Mouse (Mus musculus) left cerebral cortex, adult 18-20 months (tissue): ENCODE measurements around the gene Sbno2. TPM values are rescaled to one million over a fixed set of nuclear protein-coding genes. Genes with fewer than 3 reads are reported as not detected.

ENCODE experiments used
- DNase-seq, 2 experiments: peaks; one replicate each; pipeline ENCODE4 v3.0.0; 2021 to 2022; ENCODE audit warnings: low spot score in 2 of 2, mixed read lengths in 1 of 2
- total RNA-seq, 2 experiments: library from RNA; stranded (reverse); gene quantifications; 2 replicates each; pipeline ENCODE4 v1.2.3; 2021

Gene Sbno2
- total RNA-seq, 2 experiments from 2014 or later, result 16.8 to 18.8 TPM

DNA sequence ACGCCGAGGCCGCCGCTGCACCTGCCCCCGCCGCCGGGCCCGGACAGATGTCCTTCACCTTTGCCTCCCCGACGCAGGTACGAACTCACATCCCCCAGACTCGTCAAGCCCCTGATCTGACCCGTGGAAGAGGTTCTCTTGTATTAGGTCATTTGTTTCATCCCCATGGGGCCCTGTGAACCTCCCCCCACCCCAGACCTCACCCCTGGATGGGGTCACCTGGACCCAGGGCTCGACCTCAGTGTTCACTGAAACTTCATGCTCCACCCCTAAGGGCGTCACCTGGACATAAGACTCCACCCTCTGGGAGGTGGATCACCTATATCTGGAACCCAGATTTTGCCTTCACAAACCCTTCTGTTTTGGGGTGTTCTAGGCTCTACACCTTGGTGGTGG, 37.2 kb upstream of the Sbno2 start:
- no peak for DNase-seq

DNA sequence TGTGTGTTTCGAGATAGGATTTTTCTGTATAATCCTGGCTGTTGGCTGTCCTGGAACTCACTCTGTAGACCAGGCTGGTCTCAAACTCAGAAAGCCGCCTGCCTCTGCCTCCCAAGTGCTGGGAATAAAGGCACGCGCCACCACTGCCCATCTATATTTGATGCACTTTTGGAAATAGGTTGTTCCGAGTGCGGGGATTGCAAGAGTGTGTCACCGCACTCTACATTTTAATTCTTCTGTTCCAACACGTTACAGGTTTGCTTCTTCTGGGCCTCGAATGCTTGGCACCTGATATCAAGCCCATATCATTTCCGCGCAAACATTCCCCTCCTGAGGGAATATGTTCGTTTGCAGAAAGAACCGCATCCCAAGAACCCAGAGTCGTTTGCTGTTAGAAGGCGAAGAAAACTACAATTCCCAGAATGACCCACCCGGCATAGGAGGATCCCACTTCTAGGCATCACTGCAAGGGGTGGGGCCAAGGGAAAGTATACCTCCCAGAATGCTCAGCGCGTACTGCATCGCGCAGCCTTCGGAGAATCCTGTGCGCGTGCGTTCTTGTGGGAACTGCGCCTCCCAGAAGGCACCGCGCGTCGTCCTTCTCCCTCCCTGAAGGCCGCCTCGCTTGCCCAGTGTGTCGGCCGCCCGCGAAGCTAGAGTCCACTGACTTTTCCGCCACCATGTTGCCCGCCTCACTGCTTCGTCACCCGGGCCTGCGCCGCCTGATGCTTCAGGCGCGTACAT, 36.6 kb upstream of the Sbno2 start:
- peak; percentile 94 for DNase-seq

DNA sequence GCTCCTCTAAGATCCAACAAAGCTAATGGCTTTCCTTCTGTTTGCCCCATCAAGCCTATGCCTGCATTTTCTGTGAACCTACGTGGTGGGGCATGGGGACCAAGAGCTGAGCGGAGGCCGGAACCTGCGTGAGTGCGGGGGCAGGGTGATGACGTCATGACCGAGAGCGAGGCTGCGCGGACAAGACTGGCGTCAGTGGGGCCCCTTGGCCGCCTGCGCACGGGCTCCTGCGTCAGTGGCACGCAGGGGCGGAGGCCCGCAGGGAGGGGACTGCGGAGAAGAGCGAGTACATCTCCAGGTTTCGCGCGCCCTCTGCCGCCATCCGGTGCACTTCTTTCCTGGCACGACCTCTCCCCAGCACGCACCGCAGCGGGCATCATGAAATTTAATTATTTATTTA, 35.9 kb upstream of the Sbno2 start:
- DNase-seq, result peak; percentile 98

DNA sequence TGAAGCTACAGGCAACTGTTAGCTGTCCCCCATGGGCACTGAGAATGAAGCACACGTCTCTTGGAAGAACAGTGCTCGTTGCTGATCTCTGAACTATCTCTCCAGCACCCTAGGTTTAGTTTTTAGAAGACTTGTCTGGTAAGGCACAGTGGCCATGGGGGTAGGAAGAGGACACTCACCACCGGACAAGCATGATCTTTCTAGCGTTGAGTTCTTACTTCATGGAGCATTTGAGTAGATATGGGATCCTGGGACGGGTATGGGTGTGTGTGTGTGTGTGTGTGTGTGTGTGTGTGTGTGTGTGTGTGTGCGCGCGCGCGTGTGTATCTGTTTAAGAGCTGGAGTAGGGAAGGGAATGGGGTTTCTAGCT, 35.3 kb upstream of the Sbno2 start, which contains the start of gene Cbarp:
Gene Cbarp (minus strand): TSS at position 170 of the 370 bp plus-strand sequence.
- DNase-seq, result no peak

DNA sequence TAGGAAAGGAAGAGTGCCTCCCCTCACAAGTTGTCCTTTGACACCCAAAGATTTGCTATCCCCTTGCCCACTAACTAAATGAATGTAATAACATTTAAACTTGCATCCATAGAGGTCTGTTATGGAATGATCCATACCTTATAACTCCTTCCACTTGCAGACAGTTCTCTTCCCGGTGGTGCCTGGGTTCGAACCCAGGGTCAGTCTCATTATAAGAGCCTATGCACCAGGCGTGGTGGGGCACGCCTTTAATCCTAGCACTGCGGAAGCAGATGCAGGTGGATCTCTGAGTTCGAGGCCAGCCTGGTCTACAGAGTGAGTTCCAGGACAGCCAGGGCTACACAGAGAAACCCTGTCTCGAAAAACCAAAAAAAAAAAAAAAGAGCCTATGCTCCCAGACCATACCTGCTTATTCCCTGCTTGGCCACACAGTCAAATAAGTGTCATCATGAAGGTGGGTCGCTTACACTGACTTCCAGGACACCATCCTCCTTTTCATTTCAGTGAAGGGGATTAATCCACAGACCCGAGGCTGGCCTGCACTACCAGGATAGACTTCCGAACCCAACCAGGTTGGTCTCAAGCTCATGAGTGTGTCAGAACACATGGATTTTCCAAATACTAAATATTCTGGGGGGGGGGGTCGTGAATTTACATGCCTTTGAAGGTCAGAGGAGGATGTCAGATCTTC, 34.7 kb upstream of the Sbno2 start:
- DNase-seq, result no peak

DNA sequence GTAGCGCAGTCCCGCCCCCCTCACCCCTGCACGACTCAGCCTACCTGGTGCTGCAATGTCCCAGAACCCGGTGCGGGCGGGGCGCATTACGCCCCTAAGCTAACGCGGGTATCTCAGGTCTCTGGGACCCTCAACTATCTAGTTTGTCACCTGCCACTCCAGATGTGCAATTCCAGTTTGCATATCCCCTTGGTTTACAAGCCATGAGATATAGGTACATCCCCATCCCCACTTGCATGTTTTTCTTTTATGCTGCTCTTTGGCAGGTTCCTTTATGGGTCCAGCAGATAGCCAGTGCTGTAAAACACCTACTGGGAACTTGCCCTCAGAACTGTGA, 34.0 kb upstream of the Sbno2 start:
- no peak for DNase-seq

DNA sequence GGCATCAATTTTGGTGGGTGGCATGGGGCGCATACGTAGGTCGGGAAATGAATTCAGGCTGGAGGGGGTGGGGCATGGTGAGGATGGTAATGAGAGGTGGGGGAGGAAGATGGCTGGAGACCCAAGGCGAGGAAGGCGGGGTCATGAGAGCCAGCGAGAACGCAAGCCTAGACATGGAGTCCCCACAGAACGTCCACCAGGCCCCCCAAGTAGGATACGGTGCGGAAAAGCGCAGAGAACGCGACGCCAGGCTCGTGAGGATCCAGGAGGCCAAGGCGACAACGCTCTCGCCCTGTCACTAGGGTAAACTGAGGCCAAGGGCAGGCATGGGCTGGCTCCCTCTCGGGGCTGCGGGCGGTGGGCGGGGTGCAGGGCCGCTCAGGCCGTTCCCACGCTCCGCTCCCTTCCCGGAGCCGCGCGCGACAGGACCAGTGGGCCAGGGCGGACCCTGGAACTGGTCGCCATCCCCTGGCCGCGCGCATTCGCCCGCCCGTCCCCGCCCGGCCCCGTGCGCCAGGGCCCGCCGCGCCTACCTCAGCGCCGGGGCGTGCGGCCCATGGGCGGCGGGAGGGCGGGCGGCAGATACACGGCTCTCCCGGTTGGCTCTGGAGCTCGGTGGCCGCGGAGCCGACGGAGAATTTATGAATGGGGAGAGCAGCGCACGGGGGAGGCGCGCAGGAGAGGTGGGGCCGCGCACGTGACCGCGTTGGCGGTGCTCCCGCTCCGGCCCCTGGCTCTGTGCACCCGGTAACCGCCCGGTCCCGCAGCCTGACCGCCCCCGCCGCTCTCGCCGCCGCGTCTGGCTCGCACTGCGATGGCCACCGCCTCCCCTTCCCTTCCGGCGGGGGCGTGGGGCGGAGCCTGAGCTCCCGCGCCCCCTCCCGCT, 33.4 kb upstream of the Sbno2 start, which contains the start of gene Atp5d:
Gene Atp5d (plus strand): TSS at position 80 of the 886 bp plus-strand sequence.
- peak; percentile 74 to 84 for DNase-seq

DNA sequence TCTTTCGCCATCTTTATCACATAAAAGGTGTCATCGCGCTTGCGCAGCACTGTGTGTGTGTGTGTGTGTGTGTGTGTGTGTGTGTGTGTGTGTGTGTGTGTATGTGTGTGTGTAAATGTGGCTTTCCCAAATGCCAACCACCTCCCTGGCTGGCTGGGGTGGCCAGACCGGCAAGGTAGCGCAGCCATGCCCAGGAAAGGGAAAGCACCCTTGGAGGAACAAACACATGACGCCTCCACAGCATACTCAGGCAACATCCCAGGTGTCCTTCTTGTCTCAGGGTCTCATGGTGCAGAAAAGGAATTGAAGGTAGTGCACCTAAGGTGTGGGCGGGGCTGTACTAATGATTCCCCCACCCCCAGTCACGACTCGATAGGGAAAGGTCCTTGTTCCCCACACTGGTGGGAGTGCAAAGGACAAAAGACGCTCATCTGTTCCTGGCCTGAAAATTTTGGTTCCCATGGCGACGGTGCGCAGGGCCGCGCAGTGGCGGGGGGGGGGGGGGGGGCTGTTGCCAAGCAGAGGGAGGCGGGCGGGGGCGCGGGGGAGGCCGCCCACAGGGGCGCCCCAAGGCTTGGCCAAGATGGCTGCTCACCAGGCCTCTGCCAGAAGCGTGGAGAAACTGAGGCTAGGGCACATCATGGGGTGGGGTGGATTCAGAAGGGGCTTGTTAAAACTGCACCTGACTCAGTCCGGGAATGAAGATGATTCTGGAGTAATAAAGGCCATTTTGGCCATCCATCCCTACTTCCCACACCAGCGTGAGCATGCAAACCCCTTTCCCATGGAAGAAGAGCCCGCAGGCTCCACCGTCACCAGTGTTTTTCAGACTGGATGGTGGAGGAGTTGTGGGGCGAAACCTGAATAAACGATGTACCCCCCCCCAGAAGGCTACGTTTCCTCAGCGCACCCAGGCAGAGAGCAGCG, 32.5 kb upstream of the Sbno2 start:
- DNase-seq, result peak in 1 of 2 experiments; percentile 63

DNA sequence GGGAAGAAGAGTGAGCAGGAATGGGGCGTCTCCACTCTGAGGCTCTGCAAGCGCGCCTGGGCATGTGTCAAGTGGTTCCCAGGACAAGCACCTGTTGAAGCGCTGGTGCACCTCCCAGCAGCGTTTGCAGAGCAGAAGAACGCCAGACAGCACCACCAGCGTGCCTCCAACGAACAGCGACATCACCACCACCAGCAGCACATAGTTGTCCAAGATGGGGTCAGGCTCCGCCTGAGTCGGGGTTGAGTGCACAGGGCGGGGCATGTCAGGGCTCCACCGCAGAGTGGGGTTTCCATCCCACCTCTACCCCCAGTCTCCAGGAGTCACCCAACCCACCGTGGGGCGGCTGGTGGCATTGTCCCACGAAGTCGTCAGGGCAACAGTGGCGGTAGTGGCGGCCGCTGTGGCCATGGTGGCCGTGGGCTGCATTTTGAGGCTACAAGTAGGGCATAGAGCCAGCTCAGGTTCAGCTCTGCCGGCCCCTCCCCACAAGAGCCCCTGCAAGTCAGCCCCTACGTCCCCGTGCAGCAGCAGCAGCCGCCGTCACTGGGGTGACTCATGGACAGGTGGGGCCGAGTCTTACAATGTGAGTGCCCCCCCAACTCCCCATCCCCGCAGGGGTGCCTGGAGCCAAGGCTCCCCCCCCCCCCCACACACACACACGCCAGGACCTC, 31.7 kb upstream of the Sbno2 start:
- peak in 1 of 2 experiments; percentile 44 for DNase-seq

DNA sequence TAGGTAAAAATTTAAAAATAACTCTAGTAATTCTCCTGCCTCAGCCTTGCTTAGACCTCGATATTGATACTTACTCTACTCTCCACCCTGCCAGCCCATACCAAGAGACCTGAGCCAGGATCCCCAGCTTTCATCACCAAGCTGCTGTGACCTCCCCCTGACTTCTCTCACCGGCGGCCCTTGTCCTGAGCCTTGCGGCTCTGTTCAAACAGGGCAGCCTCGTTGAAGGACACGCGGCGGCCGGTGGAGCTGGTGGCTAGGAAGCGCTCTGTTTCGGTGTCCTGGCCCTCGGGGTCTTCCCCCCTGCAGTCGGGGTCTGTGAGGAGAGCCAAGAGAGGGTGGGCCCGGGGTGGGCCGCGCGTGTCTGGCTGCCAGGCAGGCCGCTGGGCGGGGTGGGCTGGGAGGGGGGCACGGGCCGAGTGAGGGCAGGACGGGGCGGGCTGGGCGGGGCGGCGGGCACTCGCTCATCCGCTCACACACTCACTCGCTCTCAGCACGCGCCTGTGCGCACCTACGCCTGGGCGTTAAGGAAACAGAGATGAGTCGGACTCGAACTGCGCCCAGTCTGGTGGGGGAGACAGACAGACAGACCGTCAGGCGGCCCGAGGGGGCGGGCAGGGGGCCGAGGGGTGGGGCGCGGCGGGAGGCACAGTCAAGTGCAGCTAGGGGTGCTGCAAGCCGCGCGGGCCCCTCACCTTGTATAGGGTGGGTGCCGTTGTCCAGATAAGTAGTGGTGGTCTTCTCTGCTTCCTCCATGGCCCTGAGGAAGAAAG, 31.0 kb upstream of the Sbno2 start:
- no peak for DNase-seq

DNA sequence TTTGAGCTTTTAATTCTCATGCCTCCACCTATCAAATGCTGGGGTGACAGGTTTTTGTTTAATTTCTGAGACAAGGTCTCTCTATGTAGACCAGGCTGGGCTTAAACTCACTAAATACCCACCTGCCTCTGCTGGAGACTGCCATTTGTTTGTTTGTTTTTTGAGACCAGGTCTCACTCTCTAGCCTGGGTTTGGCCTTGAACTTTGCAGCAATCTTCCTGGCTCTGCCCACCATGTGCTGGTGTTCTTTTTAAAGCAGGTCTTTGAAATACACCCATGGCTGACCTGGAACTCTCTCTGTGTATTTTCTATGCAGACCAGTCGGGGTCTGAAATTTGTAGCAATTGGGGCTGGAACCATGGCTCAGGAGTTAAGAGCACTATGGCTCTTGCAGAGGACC, 30.3 kb upstream of the Sbno2 start:
- no peak for DNase-seq

DNA sequence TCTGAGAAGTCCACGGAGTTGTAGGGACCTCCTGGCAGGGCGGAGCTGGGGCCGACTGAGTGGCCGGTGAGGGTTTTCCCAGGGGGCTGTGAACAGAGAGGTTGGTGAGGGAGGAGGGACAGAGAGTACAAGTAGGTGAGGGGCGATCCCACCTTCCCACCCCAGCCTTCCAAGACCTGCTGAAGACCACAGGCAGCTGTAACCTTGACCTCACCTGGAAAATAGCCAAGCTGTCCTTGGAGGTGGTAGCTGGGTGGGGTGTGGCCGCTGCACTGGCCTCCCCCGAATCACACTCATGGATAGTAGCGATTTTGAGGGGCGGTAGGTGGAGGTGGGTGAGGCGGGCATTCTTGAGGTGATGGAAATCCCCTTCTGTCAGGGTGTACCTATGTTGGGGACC, 29.8 kb upstream of the Sbno2 start:
- no peak for DNase-seq

DNA sequence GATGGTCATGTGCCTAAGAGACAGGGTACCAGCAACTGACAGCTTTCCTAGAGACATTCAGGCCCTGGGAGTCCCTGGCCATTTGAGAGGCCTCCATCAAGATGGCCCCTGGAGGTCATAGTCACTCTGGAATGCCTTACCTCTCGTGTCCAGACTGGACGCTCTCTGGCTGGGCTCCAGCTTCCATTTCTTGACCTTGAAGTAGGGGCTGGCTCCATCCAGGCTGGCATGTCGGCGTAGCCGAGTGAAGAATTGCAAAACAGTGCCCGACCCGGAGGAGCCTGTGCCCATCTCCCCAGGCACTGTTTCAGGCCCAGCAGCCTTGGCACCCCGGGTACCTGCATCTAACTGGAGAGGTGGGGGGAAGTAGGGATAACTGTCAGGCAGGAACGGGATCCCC, 29.1 kb upstream of the Sbno2 start:
- DNase-seq, result no peak

DNA sequence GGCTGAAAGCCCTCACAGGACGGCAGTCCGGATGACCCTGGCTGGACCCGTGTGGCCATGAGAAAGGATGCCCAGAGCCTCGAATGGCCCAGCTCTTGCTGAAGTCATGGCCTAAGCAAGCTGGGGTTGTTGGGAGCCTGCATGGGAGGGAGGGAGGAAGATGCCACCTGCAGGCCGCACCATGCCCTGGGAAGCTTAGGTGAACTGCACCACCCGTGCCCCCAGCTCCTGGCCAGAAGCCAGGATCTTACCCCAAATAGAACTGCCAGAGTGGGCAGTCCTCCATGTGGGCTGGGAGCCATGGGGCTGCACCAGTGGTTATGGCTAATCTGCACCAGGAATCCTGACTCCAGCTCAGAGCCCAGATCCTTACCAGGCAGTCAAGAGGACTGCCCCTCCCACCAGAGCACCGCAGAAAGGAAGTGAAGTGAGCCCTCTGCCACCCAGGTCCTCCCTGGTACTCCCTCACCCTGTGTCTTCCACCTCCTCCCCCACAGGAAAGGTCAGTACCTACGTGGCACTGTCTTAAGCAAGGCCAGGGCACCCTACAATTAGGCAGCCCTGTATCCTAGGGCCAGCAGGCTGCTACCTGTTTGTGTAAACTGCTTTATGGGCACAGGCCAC, 28.0 kb upstream of the Sbno2 start:
- DNase-seq, result peak in 1 of 2 experiments; percentile 32

DNA sequence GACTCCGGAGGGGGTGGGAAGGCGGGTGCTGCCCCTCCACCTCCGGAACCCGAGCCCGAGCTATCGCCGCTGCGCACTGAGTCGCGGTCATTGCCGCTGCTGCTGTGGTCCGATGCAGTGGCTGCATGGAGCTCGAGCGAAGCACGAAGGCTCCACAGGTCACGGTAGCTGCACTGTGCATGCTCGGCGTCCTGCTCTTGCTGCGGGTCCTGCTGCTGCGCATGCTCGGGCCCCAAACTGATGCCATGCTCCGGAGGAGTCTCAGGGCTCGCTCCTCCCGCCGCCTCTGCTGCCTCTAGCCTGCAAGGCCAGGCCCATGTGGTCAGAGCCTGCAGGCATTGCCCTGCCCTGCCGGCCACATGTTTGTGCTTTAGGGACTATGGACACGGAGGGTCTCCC, 26.6 kb upstream of the Sbno2 start:
- peak in 1 of 2 experiments; percentile 46 for DNase-seq

DNA sequence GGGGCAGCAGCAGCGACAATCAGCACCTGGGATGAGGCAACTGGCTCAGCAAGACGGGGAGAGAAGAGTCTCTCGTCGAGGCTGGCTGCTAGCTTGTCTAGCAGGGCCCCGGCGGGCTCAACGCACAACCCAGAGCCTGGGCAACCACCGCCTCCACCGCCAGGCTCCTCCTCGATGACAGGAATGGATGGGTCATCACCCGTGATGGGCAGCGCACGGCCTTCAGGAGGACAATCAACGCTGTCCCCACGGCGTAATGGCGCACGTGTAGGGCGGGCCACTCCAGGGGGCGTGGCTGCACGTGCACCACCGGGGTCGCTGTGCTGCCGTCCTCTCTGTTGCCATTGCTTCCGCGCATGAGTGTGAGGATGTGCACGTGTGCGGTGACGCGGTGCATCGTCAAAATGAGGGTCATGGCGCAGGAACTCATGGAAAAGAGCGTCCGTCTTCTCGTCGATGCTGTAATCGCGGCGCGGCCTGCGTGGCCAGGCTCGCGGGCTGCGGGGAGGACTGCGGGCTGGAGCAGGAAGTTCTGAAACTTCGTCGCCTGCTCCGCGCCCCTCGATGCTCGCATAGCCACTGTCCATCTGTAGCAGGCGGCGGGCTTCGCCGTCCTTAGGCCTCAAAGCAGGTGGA, 26.1 kb upstream of the Sbno2 start:
- peak in 1 of 2 experiments; percentile 62 for DNase-seq

DNA sequence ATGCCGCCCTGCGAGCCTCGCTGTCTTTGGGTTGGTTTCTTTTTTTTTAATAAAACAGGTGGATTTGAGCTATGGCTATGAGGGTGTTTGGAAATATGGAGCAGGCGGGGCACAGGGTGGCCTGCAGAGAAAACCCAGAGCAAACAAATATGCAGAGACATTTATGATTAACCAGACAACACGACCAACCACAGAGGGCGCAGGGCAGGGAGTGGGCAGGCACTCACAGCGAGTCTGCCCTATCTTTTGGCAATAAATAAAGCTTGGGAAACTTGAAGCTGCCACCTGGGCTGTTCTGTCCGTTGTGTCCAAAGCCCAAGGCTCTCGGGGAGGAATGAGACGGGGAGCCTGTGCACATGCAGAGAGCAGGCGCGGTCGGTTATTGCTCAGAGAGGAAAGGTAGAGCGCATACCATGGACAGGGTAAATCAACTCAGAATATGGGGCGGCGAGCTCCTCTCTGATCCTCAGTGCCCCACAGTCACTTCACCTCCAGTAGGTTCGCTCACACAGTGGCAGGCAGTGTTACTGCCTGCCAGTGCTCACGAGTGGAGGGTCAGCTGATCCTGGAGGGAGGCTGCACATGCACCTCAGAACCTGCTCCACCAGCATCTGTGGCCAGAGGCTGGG, 25.1 kb upstream of the Sbno2 start:
- peak in 1 of 2 experiments; percentile 27 for DNase-seq

DNA sequence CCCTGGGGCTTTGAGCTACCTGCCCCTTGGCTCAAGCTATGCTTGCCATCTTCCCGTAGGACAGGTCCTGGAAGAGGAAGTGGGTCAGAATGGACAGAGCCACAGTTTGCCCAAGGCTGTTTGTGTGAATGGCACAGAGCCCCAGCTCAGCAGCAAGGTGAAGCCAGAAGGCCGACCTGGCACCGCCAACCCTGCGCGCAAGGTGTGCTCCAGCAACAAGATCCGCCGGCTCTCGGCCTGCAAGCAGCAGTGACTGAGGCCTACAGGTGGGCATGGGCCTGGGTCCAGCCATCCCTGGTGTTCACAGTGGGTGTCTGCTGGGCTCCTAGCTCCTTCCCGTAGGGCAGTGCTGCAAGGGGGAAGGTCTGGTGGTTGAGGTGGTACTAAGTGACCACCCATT, 24.5 kb upstream of the Sbno2 start:
- peak in 1 of 2 experiments; percentile 18 for DNase-seq
